8 mouse cellular contexts compared by ENCODE assay signal in the genomic region with DNA sequence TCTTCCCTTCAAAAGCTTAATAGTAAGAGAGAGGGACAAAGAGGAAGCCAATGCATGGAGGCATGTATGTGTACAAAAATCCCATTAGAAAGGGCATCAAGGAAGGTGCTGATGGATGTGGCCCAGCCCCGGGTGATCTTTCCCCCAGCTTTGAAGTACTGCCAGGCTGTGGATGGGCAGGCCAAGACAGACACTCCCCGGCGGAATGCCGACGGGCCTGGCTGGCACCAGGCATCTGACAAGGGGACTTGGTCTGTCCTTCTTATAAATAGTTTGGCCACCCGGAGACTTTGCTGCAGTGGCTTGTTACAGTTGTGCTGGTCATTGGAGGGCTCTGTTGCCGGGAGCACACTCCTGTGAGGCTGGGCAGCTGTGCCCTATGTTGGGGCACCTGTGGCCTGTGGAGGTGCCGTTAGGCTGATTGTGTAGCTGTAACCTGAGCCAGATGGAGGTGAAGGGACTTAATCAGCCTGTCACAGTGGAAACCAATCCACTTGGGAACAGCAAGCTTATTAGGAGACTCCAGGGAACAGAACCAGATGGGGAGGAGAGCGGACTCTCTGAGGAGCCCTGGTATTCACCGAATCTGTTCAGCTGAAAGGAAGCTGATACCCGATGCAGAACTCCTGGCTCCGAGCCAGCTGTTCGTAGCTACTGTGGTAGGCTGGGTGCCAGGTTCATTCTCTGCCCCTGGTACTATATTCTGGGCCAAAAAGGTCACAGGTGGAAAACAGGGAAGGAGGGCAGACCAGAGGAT. TPM values are rescaled to one million over a fixed set of nuclear protein-coding genes. Genes with fewer than 3 reads are reported as not detected.
DNase-seq lines count a peak whose midpoint lies in the region; ATAC-seq lines count a peak whose summit lies in the region.

No protein-coding gene starts in this region.

- DNase-seq in cerebellum, postnatal 10 days: peak; percentile 82 to 84
- no peak for DNase-seq in cerebellum, postnatal 36 days
- peak; percentile 64 for DNase-seq in testis, postnatal 10 days (ENCODE audit: low spot score)
- DNase-seq in testis, postnatal 14 days (ENCODE audit: low spot score): no peak
- DNase-seq in ovary, postnatal 14 days (ENCODE audit: low spot score): no peak
- DNase-seq in left cerebral cortex, adult 9 months (ENCODE audit: low spot score in 2 of 2): no peak

- H3K36me3 ChIP-seq in intestine, embryonic 15.5 days: no peaks in the 10 kb centered on the region

- no peaks in the 10 kb centered on the region for H3K9me3 ChIP-seq in intestine, embryonic 15.5 days

- no peak overlapping the region for H3K4me2 ChIP-seq in intestine, embryonic 15.5 days (replicated peaks)

- no peak overlapping the region for H3K27ac ChIP-seq in intestine, embryonic 15.5 days

- no peaks in the 10 kb centered on the region for H3K27me3 ChIP-seq in intestine, embryonic 15.5 days (replicated peaks)

- H3K4me3 ChIP-seq in intestine, embryonic 15.5 days (replicated peaks): no peak overlapping the region

- H3K4me1 ChIP-seq in intestine, embryonic 15.5 days (replicated peaks): no peaks in the 10 kb centered on the region

- H3K9ac ChIP-seq in intestine, embryonic 15.5 days: no peak overlapping the region

- ATAC-seq in intestine, embryonic 15.5 days: peak; percentile 45; the same call in 1 of the 2 replicates
- no peak for ATAC-seq in activated CD4-positive, CD25-positive, alpha-beta regulatory T cell, adult 4 months

- 63% methylated on average over 13 of the region's 13 CpGs for WGBS in intestine, embryonic 15.5 days

RNA-seq across cellular contexts. Expression of a gene that starts 15.9 kb away (rescaled TPM):
- polyA plus RNA-seq in intestine, embryonic 15.5 days (2015; fragmentation: Nextera tagmentation; extraction: Ambion mirVana): 63.7 and 67.0 TPM in 2 replicates
- under 1 TPM in 1 of 2 experiments, not detected in 1; 0.38 TPM for polyA plus RNA-seq in activated CD4-positive, CD25-positive, alpha-beta regulatory T cell, adult 4 months (2017; shearing (Covaris generic))

RNA-seq across cellular contexts. Expression of a gene that starts 52.5 kb away (rescaled TPM):
- polyA plus RNA-seq in intestine, embryonic 15.5 days (2015; fragmentation: Nextera tagmentation; extraction: Ambion mirVana): 5.3 and 5.4 TPM in 2 replicates
- polyA plus RNA-seq in activated CD4-positive, CD25-positive, alpha-beta regulatory T cell, adult 4 months (2017; shearing (Covaris generic)): not detected

Comparison
In these comparisons a context has a peak if more than half of its experiments do, and no peak if none do; other contexts are left out.
1. DNase-seq: peak in cerebellum, postnatal 10 days (2 of 2) and testis, postnatal 10 days (single experiment); none in cerebellum, postnatal 36 days (0 of 2), testis, postnatal 14 days (single experiment), ovary, postnatal 14 days (single experiment) and left cerebral cortex, adult 9 months (0 of 2).
2. RNA of a gene that starts 15.9 kb away (polyA plus RNA-seq): 63.7 to 67.0 TPM in intestine, embryonic 15.5 days; 0.38 TPM in activated CD4-positive, CD25-positive, alpha-beta regulatory T cell, adult 4 months; every median in the first group is over 10 times any median in the second.